Mouse (Mus musculus) neural tube, embryonic 15.5 days (tissue): Measurements from ENCODE around the gene Acot9. TPM values are rescaled to one million over a fixed set of nuclear protein-coding genes. Genes with fewer than 3 reads are reported as not detected.

ENCODE experiments used
- ATAC-seq: fragments of 200-750 bp; cut with Nextera tagmentation; 2 replicates; pipeline ENCODE4 v1.8.0; 2017; ENCODE audit warnings: mild to moderate bottlenecking, moderate TSS enrichment, moderate library complexity; ENCODE audit not compliant: low FRiP score
- H3K27ac ChIP-seq: fragments of 300-500 bp; sonication (generic); replicated peaks from 2 replicates; pipeline ENCODE4 v1.5.1; 2015; ENCODE audit warnings: mild to moderate bottlenecking, inconsistent platforms
- H3K27me3 ChIP-seq: fragments of 300-500 bp; sonication (generic); replicated peaks from 2 replicates; pipeline ENCODE4 v1.6.1; 2015; ENCODE audit warnings: inconsistent platforms
- H3K36me3 ChIP-seq: fragments of 300-500 bp; sonication (generic); 2 replicates; pipeline ENCODE4 v1.6.1; 2015; ENCODE audit warnings: inconsistent platforms
- H3K4me1 ChIP-seq: fragments of 300-500 bp; sonication (generic); 2 replicates; pipeline ENCODE4 v1.6.1; 2015; ENCODE audit warnings: inconsistent platforms
- H3K4me2 ChIP-seq: fragments of 300-500 bp; sonication (generic); 2 replicates; pipeline ENCODE4 v1.6.1; 2015; ENCODE audit warnings: inconsistent platforms, mild to moderate bottlenecking, moderate library complexity
- H3K4me3 ChIP-seq: fragments of 300-500 bp; sonication (generic); replicated peaks from 2 replicates; pipeline ENCODE4 v1.5.1; 2015; ENCODE audit warnings: mild to moderate bottlenecking, inconsistent platforms
- H3K9ac ChIP-seq: fragments of 300-500 bp; sonication (generic); replicated peaks from 2 replicates; pipeline ENCODE4 v1.6.1; 2015; ENCODE audit warnings: mild to moderate bottlenecking, inconsistent platforms
- H3K9me3 ChIP-seq: fragments of 300-500 bp; sonication (generic); replicated peaks from 2 replicates; pipeline ENCODE4 v1.6.1; 2016; ENCODE audit warnings: inconsistent platforms
- WGBS: fragments of 180-500 bp; shearing (Covaris S2); methylation state at CpG from one replicate; pipeline ENCODE4 v1.1.7; 2015; ENCODE audit warnings: mixed read lengths; 5-methylcytosine and 5-hydroxymethylcytosine counted together
- polyA plus RNA-seq: library from polyadenylated mRNA; unstranded; fragments of >200 nt; fragmentation: Nextera tagmentation; extraction: Ambion mirVana; gene quantifications from 2 replicates; pipeline ENCODE4 v1.2.1, GENCODE M21; 2015

Acot9 gene
- polyA plus RNA-seq, 1 experiment from 2014 or later, result 46.8 TPM

GRCm38 (mm10) chrX:155337567-155337904 lies 75.3 kb downstream of the Acot9 start:
- no peak for ATAC-seq

GRCm38 (mm10) chrX:155337905-155338721 lies 75.9 kb downstream of the Acot9 start:
- Histone ChIP-seq H3K4me2 (peak overlapping the region; percentile 58), H3K27ac (peak overlapping the region; percentile 68), H3K9me3 (no peaks in the 10 kb centered on the region), H3K4me3 (peak overlapping the region; percentile 55), H3K36me3 (no peaks in the 10 kb centered on the region), H3K27me3 (no peaks in the 10 kb centered on the region), H3K9ac (peak overlapping the region; percentile 45), H3K4me1 (no peaks in the 10 kb centered on the region)
- 14% methylated on average over 47 of the region's 49 CpGs for WGBS
- peak; percentile 98 for ATAC-seq

More at GRCm38 (mm10) chrX:155337567-155337904, 75.3 kb downstream of the Acot9 start:
- Histone ChIP-seq H3K9ac (peak overlapping the region; percentile 45), H3K4me3 (peak overlapping the region; percentile 55), H3K4me2 (peak overlapping the region; percentile 58), H3K4me1 (no peaks in the 10 kb centered on the region), H3K27ac (no peak overlapping the region), H3K36me3 (no peaks in the 10 kb centered on the region), H3K27me3 (no peaks in the 10 kb centered on the region), H3K9me3 (no peaks in the 10 kb centered on the region)
- 33% methylated on average over 7 of the region's 7 CpGs for WGBS

- H3K4me1 ChIP-seq, result no peaks in the 10 kb centered on the region
- H3K9me3 ChIP-seq, result no peaks in the 10 kb centered on the region
- no peaks in the 10 kb centered on the region for H3K27me3 ChIP-seq
- no peak within 1 kb of the TSS for H3K9ac ChIP-seq
- no peak for ATAC-seq
- no peak within 1 kb of the TSS for H3K4me2 ChIP-seq
- no peak within 1 kb of the TSS for H3K27ac ChIP-seq
- no peak within 1 kb of the TSS for H3K4me3 ChIP-seq
- H3K36me3 ChIP-seq, result no peaks in the 10 kb centered on the region
Observed at GRCm38 (mm10) chrX:155340654-155341053, 78.4 kb downstream of the Acot9 start, which contains the start of gene Prdx4. TSS of gene Prdx4 (minus strand) at chrX:155340754.

- no peak overlapping the region for H3K9ac ChIP-seq
- no peak overlapping the region for H3K4me3 ChIP-seq
- no peaks in the 10 kb centered on the region for H3K9me3 ChIP-seq
- H3K27me3 ChIP-seq, result no peaks in the 10 kb centered on the region
- no peak overlapping the region for H3K27ac ChIP-seq
- H3K36me3 ChIP-seq, result no peaks in the 10 kb centered on the region
- no peaks in the 10 kb centered on the region for H3K4me1 ChIP-seq
- H3K4me2 ChIP-seq, result no peak overlapping the region
- 90% methylated on average over 2 of the region's 2 CpGs for WGBS
- ATAC-seq, result no peak
Observed at GRCm38 (mm10) chrX:155346249-155346648, 84.0 kb downstream of the Acot9 start.

Other genes with a start within 250 kb of the Acot9 start
- not detected in 2 replicates for gene Magea5, start 199.3 kb upstream of the Acot9 start, polyA plus RNA-seq
- gene Magea1, start 172.7 kb upstream of the Acot9 start, polyA plus RNA-seq, result not detected in 2 replicates
- gene Magea2, start 168.8 kb upstream of the Acot9 start, polyA plus RNA-seq, result not detected in 2 replicates
- gene Cldn34b2, start 134.0 kb upstream of the Acot9 start, polyA plus RNA-seq, result not detected in 2 replicates
- 80.7 and 91.5 TPM in 2 replicates for gene Sat1, start 46.0 kb upstream of the Acot9 start, polyA plus RNA-seq
- 102 and 114 TPM in 2 replicates for gene Prdx4, start 78.3 kb downstream of the Acot9 start, polyA plus RNA-seq